In genomic region chr16:21004871-21005270, GRCm38 (mm10) we compare ENCODE assay signal across 25 mouse cellular contexts.
"Had no signal": no experiment of that assay in that cellular context is flagged by ENCODE, and none has a peak within 500 bp of the region (broad histone marks: within the 10 kb centered on the region; RNA-seq: fewer than 3 reads in every experiment).

No protein-coding gene starts in this region.

- H3K9ac ChIP-seq: heart, embryonic 12.5 days; hindbrain, embryonic 12.5 days; hindbrain, embryonic 14.5 days; intestine, embryonic 15.5 days; limb, embryonic 13.5 days; limb, embryonic 15.5 days; liver, embryonic 12.5 days; liver, embryonic 14.5 days had no signal

- H3K4me3 ChIP-seq: heart, embryonic 10.5 days; heart, embryonic 12.5 days; hindbrain, embryonic 10.5 days; hindbrain, embryonic 12.5 days; intestine, embryonic 15.5 days; limb, embryonic 13.5 days; limb, embryonic 15.5 days; liver, embryonic 12.5 days had no signal

- H3K9me3 ChIP-seq: hindbrain, embryonic 12.5 days; intestine, embryonic 15.5 days; limb, embryonic 15.5 days had no signal

- H3K4me2 ChIP-seq: heart, embryonic 12.5 days; hindbrain, embryonic 12.5 days; hindbrain, embryonic 14.5 days; intestine, embryonic 15.5 days; limb, embryonic 13.5 days; limb, embryonic 15.5 days; liver, embryonic 12.5 days had no signal

- H3K27me3 ChIP-seq: heart, embryonic 12.5 days; hindbrain, embryonic 12.5 days; intestine, embryonic 15.5 days; limb, embryonic 13.5 days; limb, embryonic 15.5 days; liver, embryonic 12.5 days had no signal

- H3K4me1 ChIP-seq: heart, embryonic 10.5 days; heart, embryonic 12.5 days; hindbrain, embryonic 10.5 days; hindbrain, embryonic 12.5 days; intestine, embryonic 15.5 days; liver, embryonic 12.5 days had no signal

- DNase-seq: gastrocnemius, postnatal 25 days; heart, adult 18-20 months; heart, postnatal 10 days; heart, postnatal 4 days; kidney, adult 18-20 months; kidney, adult 8-10 months; kidney, postnatal 10 days; kidney, postnatal 25 days; kidney, postnatal 4 days; layer of hippocampus, adult 9-11 months; layer of hippocampus, postnatal 36 days; left cerebral cortex, postnatal 4 days had no signal

- H3K27ac ChIP-seq: heart, embryonic 10.5 days; hindbrain, embryonic 10.5 days; hindbrain, embryonic 12.5 days; hindbrain, embryonic 14.5 days; intestine, embryonic 15.5 days; limb, embryonic 13.5 days; limb, embryonic 15.5 days; liver, embryonic 12.5 days; liver, embryonic 14.5 days had no signal

- H3K36me3 ChIP-seq: heart, embryonic 10.5 days; heart, embryonic 12.5 days; hindbrain, embryonic 10.5 days; hindbrain, embryonic 12.5 days; intestine, embryonic 15.5 days; limb, embryonic 13.5 days; limb, embryonic 15.5 days; liver, embryonic 12.5 days had no signal

- ATAC-seq: hindbrain, embryonic 16.5 days; inflammation-experienced regulatory T-cells, adult 6 months; intestine, embryonic 15.5 days; intestine, postnatal 0 days; liver, embryonic 12.5 days had no signal
